Mouse (Mus musculus) naive thymus-derived CD4-positive, alpha-beta T cell, adult 5 months (primary cell): ENCODE data around the gene Mettl15. TPM values are rescaled to one million over a fixed set of nuclear protein-coding genes. Genes with fewer than 3 reads are reported as not detected.

Source experiments
- polyA plus RNA-seq: library from polyadenylated mRNA; unstranded; fragments of 100-300 nt; shearing (Covaris generic); gene quantifications from one replicate; pipeline ENCODE4 v1.2.1, GENCODE M21; 2017

The Mettl15 gene
- 5.2 TPM for polyA plus RNA-seq

GRCm38 (mm10) chr2:109280600-109281340 is at the start of gene Mettl15, which contains the start of gene Kif18a:
Mettl15 (minus strand) TSS chr2:109280748.
Kif18a (plus strand) TSS chr2:109280738.

Other genes with a start within 250 kb of the Mettl15 start
- gene Kif18a, start within 50 bp of the Mettl15 start, polyA plus RNA-seq = 3.7 TPM